Mouse (Mus musculus) spleen, adult 12 weeks (tissue): ENCODE results near the gene Socs4.

Experiments
- DNase-seq: peaks from one replicate; pipeline ENCODE4 v3.0.0; 2022; ENCODE audit warnings: low spot score

Socs4 gene

GRCm38 (mm10) chr14:47276637-47277393 is at the start of gene Socs4, which contains the start of gene Wdhd1:
Socs4 (plus strand) TSS chr14:47276931.
Wdhd1 (minus strand) TSS chr14:47276857.
- DNase-seq, result peak; percentile 94

DNA sequence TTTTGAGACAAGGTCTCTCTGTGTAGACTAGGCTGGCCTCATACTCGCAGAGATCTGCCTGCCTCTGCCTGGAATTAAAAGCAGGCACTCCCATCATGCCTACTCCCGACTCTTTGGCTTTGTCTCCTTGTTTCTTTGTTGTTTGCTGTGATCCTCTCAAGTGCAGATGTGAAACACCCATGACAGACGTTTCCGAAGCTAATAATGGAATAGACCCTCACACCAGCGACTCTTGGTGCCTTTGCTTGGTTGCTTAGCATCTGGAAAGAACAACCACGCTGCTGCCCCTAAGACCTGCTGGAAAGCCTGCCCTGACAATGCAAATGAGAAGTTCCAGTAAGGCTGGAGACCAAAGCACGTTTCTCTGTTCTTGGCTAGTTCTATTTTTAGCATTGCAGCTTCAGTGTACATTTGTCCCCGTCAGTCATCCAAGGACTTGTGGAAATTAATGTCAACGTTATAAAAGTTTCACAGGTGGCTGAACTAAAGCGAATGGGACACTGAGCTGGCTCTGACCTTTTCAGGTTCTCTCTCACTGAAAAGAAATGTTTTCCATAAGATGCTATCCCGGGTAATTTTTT is 46.8 kb upstream of the Socs4 start:
- no peak for DNase-seq

- DNase-seq, result peak; percentile 27
These were observed 43.1 kb upstream of the Socs4 start for GRCm38 (mm10) chr14:47233602-47234001.

- DNase-seq, result no peak
These were observed 42.7 kb upstream of the Socs4 start for GRCm38 (mm10) chr14:47234032-47234431.

GRCm38 (mm10) chr14:47234526-47235250 is 42.0 kb upstream of the Socs4 start:
- DNase-seq, result no peak

DNA sequence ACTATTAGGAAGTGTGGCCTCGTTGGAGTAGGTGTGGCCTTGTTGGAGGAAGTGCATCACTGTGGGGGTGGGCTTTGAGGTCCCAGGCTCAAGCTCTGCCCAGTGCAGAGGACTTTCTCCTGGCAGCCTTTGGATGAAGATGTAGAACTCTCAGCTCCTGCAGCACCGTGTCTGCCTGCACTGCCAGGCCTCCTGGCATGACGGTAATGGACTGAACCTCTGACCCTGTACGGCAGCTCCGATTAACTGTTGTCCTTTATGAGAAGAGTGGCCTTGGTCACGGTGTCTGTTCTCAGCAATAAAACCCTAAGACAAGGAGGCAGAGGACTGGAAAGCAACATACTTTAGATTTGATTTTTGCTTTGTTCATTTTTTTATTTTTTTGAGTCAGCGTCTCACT is 40.2 kb upstream of the Socs4 start:
- no peak for DNase-seq

DNA sequence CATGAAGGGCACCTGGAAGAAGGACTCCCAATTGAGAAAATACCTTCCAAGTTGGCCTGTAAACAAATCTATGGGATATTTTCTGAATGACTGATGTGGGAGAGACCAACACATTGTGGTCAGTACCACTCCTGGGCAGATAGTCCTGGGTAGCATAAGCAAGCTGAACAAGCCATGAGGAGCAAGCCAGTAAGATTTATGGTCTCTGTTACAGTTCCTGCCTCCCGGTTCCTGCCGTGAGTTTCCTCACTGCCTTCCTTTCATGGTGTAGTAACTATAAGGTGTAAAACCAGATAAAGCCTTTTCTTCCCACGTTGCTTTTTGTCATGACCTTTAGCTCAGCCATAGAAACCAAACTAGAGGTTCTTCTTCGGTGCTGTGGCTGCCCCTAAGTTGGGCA is 39.4 kb upstream of the Socs4 start:
- no peak for DNase-seq

DNA sequence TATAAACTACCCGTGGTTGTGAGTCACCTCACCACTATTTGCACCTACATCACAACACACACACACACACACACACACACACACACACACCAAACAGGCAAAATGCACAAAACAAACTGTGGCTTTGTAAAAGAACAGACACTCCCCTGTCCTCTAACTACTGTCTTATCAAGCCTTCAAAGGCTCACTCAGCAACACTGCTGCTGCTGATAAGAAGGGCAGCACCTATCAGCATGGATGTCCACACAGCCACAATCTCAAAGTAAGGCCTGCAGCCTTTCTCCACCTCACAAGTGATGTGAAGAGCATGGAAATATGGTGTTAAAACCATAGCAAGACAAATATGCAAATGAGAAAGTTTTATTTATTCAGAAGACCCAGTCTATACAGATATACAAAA is 36.1 kb upstream of the Socs4 start:
- peak; percentile 40 for DNase-seq

GRCm38 (mm10) chr14:47241046-47241445 is 35.7 kb upstream of the Socs4 start:
- no peak for DNase-seq

DNA sequence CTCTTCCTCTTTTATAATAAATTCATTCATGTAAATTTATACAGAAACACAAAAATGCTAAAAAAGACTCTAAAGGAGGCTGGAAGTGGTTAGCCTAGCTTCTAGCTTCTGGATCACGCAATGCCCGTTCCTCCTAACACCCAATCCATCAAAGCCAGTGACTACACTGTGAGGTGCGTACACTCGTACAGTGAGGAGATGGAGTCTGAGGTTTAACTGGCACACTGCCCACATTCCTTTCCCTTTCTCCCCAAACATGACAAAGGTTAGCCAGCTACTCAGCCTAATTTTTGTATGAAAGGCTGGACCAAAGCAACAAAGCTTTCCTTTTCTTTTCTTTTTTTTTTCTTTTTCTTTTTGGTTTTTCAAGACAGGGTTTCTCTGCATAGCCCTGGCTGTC is 34.0 kb upstream of the Socs4 start:
- DNase-seq, result no peak

DNA sequence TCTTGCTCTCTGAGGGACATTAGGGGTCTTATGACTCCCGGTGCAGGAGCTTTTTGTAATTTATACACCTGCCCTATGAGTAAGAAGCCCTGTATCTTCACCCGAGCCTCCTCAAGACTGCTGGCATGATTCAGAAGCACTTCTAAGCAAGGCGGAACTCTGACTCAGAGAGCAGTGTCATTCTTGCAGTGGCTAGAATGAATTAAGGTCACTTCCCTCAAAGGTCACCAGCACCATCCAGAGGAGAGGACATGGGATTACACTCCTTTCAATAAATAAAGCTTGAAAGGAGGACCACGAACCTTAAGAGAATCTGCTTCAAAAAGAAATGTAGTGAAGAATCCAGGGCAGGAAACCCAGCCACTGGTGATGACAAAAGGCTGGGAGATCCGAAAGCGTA is 26.9 kb upstream of the Socs4 start:
- no peak for DNase-seq

DNA sequence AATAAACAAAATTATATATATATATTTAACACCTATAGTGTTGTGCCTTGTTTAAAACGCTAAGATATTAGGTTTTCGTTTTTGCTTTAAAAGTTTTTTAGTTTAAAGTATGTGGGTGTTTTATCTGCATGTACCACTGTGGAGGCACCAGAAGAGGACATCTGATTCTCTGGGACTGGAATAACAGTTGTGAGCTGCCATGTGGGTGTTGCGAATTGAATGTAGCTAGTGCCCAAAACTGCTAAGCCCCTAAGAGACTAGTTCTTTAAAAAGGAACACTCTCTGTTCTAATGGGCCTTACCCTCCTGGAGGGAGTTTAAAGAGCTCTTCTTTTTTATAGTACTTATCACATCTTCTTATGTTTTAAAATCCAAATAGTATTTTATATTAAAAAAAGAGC is 11.9 kb upstream of the Socs4 start:
- DNase-seq, result no peak

DNA sequence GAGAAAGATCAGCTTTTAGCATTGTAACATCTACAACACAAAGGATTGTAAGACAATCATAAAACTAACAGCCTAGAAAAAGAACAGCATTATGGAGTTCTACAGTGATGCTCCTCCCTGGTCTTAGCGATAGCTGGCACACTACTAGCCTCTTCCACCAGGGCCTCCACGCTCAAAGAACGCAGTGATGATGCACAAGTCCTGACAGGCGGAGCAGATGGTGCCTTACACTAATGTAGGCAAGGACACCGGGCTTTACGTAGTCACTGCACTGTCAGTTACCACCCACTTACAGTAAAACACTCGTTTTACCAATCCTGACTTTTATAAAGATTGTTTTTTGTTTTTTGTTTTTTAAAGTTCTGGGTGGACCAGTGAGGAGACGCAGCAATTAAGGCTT is 10.9 kb upstream of the Socs4 start:
- DNase-seq, result no peak

DNA sequence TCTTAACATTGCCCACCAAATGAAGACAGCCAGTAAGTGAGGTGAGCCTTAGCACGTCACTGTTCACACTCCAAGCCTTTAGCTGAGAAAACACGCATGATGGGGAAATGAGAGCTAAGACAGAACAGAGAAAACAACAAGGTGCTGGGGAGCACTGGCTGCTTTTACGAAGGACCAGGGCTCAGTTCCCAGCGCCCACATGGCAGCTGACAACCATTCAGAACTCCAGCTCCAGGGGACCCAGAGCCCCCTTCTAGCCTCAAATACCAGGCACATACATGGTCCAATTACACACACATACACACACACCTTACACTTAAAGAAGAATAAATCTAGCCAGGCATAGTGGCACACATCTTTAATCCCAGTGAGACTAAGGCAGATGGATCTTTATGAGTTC is 7.7 kb upstream of the Socs4 start:
- no peak for DNase-seq

DNA sequence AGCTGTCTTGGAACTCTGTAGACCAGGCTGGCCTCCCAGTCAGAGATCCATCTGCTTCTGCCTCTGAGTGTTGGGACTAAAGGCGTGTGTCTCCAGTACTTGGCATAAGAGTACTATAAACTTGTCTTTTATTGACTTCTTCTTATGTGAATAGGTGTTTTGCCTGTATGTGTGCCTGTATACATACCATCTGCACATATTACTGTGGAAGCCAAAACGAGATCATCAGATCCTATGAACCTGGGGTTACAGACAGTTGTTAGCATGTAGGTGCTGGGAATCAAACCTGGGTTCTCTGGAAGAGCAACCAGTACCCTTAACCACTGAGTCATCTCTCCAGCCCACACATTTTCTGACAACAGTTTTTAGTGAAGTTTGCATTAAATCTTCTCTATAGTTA is 7.0 kb upstream of the Socs4 start:
- no peak for DNase-seq

GRCm38 (mm10) chr14:47273751-47274150 is 3.0 kb upstream of the Socs4 start:
- DNase-seq, result no peak

GRCm38 (mm10) chr14:47275417-47275816 is 1.3 kb upstream of the Socs4 start:
- peak; percentile 17 for DNase-seq

- no peak for DNase-seq
These were observed 611 bp upstream of the Socs4 start for GRCm38 (mm10) chr14:47276036-47276603.

DNA sequence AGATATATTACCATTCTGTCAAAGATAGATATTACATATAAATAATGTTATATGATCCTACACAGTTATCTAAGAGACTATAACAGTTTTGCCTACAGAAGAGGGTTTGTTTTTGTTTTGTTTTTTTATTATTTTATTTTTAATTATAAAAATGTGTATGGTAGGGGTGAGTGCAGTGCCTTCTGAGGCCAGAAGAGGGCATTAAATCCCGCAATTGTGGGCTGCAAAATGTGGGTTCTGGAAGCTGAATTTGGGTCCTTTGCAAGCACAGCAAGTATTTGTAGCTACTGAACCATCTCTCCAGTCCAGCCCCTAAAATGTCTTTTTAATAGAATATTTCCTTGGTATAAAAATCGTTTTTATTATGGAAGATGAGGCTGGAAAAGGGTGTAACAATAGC is 2.3 kb downstream of the Socs4 start:
- DNase-seq, result no peak

- DNase-seq, result no peak
These were observed 4.8 kb downstream of the Socs4 start for GRCm38 (mm10) chr14:47281535-47281934.

GRCm38 (mm10) chr14:47283568-47283967 is 6.8 kb downstream of the Socs4 start:
- DNase-seq, result no peak

DNA sequence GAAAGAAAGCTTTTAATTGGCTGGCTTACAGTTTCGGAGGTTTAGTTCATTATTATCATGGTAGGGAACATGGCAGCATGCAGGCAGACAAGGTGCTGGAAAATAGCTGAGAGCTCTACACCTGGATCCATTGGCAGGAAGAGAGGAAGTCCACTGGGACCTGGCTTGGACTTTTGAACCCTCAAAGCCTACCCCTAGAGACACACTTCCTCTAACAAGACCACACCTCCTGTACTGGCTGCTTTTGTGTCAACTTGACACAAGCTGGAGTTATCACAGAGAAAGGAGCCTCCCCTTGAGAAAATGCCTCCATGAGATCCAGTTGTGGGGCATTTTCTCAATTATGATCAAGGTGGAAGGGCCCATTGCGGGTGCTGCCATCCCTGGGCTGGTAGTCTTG is 8.5 kb downstream of the Socs4 start:
- no peak for DNase-seq

DNA sequence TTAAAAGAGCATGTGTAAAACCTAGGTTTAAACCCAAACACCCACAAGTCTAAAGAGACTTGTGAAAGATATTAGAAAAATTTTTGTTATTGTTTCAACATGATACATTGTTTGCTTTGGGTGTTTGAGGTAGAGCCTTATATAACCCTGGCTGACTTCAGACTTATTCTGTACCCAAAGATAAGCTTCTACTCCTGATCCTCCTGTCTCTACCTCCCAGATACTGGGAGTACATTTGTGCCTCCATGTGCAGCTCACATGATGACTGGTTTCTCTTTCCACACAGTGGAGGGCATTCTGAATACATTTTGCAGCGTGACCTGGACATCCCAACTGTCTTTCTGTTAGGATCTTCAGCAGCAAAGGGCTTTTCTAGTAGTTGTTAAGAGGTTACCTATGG is 9.5 kb downstream of the Socs4 start:
- DNase-seq, result no peak
